Mouse (Mus musculus): ENCODE data around the gene Scyl2.

DNA sequence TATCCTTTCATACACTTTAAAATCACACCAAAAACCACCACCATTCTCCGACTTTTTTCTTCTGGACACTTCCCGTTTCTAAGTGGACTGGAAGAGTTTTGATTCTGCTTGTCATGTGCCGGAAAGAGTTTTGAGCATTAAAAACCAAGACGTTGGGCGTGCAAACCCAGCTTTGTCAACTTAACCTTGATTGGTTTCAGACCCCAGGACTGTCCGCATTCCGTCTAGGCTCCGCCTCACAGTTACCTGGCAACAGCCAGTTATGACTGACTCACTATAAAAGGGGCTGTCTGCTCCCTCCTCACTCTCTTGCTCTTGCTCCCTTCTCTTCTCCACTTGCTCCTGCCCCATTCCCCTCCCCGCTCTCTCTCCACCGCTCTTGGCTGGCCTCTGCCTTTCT is 22.6 kb upstream of the Scyl2 start:
- TF ChIP-seq POLR2A (IDR thresholded peaks at IDR 0.05; ENCODE audit: low read depth, low read length) (no peak), CTCF (IDR thresholded peaks at IDR 0.05; ENCODE audit: borderline replicate concordance, insufficient read depth, low read length) (no peak)
